Mouse (Mus musculus): ENCODE measurements around the gene Wbp2nl.

Wbp2nl gene

GRCm38 (mm10) chr15:82322195-82322594, 23.4 kb downstream of the Wbp2nl start:
- no peak for DNase-seq

- no peak for DNase-seq
Measured at GRCm38 (mm10) chr15:82325382-82325781, 26.6 kb downstream of the Wbp2nl start.

GRCm38 (mm10) chr15:82335194-82335593, 36.4 kb downstream of the Wbp2nl start:
- no peak for DNase-seq

GRCm38 (mm10) chr15:82336629-82337028, 37.9 kb downstream of the Wbp2nl start:
- DNase-seq, result no peak

- no peak for DNase-seq
Measured at GRCm38 (mm10) chr15:82337875-82338274, 39.1 kb downstream of the Wbp2nl start.

GRCm38 (mm10) chr15:82338593-82339112, 39.9 kb downstream of the Wbp2nl start, which contains the start of the genes Naga, Pheta2 and Smdt1:
Gene Naga, minus strand, starts transcription at chr15:82338925.
Gene Pheta2, plus strand, starts transcription at chr15:82338942.
Gene Smdt1, plus strand, starts transcription at chr15:82338959.
- DNase-seq, result peak; percentile 95

GRCm38 (mm10) chr15:82339150-82339549, 40.4 kb downstream of the Wbp2nl start:
- no peak for DNase-seq

- DNase-seq, result no peak
Measured at GRCm38 (mm10) chr15:82339634-82340254, 41.0 kb downstream of the Wbp2nl start.

GRCm38 (mm10) chr15:82340414-82341035, 41.8 kb downstream of the Wbp2nl start:
- no peak for DNase-seq

GRCm38 (mm10) chr15:82341036-82341501, 42.3 kb downstream of the Wbp2nl start:
- no peak for DNase-seq

GRCm38 (mm10) chr15:82341675-82342542, 43.2 kb downstream of the Wbp2nl start:
- DNase-seq, result no peak

- DNase-seq, result no peak
Measured at GRCm38 (mm10) chr15:82342543-82342935, 43.8 kb downstream of the Wbp2nl start.

- DNase-seq, result no peak
Measured at GRCm38 (mm10) chr15:82343368-82344287, 44.9 kb downstream of the Wbp2nl start.

GRCm38 (mm10) chr15:82344971-82345370, 46.2 kb downstream of the Wbp2nl start:
- DNase-seq, result no peak

GRCm38 (mm10) chr15:82345820-82346470, 47.2 kb downstream of the Wbp2nl start:
- peak; percentile 98 for DNase-seq

GRCm38 (mm10) chr15:82346580-82347302, 48.0 kb downstream of the Wbp2nl start:
- no peak for DNase-seq

GRCm38 (mm10) chr15:82347303-82347676, 48.5 kb downstream of the Wbp2nl start:
- DNase-seq, result no peak

GRCm38 (mm10) chr15:82347852-82348251, 49.1 kb downstream of the Wbp2nl start:
- no peak for DNase-seq

- no peak for DNase-seq
Measured at GRCm38 (mm10) chr15:82348258-82348998, 49.7 kb downstream of the Wbp2nl start.

- no peak for DNase-seq
Measured at GRCm38 (mm10) chr15:82348999-82349341, 50.2 kb downstream of the Wbp2nl start.

All from layer of hippocampus, adult 9-11 months (tissue).